In the genomic region with DNA sequence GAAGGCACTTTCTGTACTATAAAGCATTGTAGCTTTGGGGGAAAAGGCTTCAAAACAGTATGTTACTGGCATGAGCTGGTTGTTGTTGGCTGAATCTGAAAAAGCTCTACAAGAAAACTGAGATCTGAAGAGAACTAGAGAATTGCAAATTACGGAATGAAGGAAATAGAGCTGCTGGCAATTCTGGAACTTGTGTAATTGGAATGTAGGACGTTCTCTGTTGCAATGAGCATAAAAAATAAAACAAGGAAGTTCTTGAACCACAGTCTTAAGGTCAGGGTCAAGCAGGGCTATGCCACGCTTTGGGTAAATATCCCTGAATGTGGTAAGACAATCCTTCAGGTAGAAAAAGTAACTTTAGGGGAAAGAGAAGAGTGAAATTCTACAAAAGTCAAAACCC, we compare ENCODE assay signal across 21 mouse cellular contexts.
"Had no signal": no experiment of that assay in that cellular context is flagged by ENCODE, and none has a peak within 500 bp of the region (broad histone marks: within the 10 kb centered on the region; RNA-seq: fewer than 3 reads in every experiment).

No protein-coding gene starts in this region.

- H3K9me3 ChIP-seq: limb, embryonic 10.5 days; limb, embryonic 13.5 days; liver, embryonic 12.5 days; liver, embryonic 15.5 days; midbrain, embryonic 12.5 days; midbrain, embryonic 15.5 days; neural tube, embryonic 12.5 days; neural tube, embryonic 15.5 days; stomach, embryonic 15.5 days had no signal

- H3K4me2 ChIP-seq: limb, embryonic 13.5 days; liver, embryonic 12.5 days; liver, embryonic 15.5 days; lung, embryonic 14.5 days; midbrain, embryonic 12.5 days; midbrain, embryonic 15.5 days; neural tube, embryonic 12.5 days; neural tube, embryonic 15.5 days; stomach, embryonic 15.5 days had no signal

- H3K27ac ChIP-seq: layer of hippocampus, adult 2 months; limb, embryonic 10.5 days; limb, embryonic 13.5 days; liver, embryonic 12.5 days; liver, embryonic 15.5 days; macrophage; midbrain, embryonic 12.5 days; midbrain, embryonic 15.5 days; neural tube, embryonic 12.5 days; neural tube, embryonic 15.5 days; stomach, embryonic 15.5 days had no signal

- H3K4me1 ChIP-seq: limb, embryonic 10.5 days; limb, embryonic 13.5 days; liver, embryonic 12.5 days; liver, embryonic 15.5 days; midbrain, embryonic 12.5 days; midbrain, embryonic 15.5 days; neural tube, embryonic 12.5 days; neural tube, embryonic 15.5 days; stomach, embryonic 15.5 days had no signal

- H3K4me3 ChIP-seq: layer of hippocampus, adult 2 months; limb, embryonic 10.5 days; limb, embryonic 13.5 days; liver, embryonic 12.5 days; liver, embryonic 15.5 days; midbrain, embryonic 12.5 days; midbrain, embryonic 15.5 days; neural tube, embryonic 12.5 days; neural tube, embryonic 15.5 days; stomach, embryonic 15.5 days had no signal

- H3K27me3 ChIP-seq: limb, embryonic 13.5 days; liver, embryonic 12.5 days; liver, embryonic 15.5 days; midbrain, embryonic 12.5 days; midbrain, embryonic 15.5 days; neural tube, embryonic 12.5 days; neural tube, embryonic 15.5 days; stomach, embryonic 15.5 days had no signal

- ATAC-seq: intestine, postnatal 0 days; liver, embryonic 12.5 days; midbrain, embryonic 15.5 days had no signal

- H3K9ac ChIP-seq: limb, embryonic 13.5 days; liver, embryonic 12.5 days; liver, embryonic 15.5 days; lung, embryonic 14.5 days; midbrain, embryonic 12.5 days; midbrain, embryonic 15.5 days; neural tube, embryonic 12.5 days; neural tube, embryonic 15.5 days; stomach, embryonic 15.5 days had no signal

- H3K36me3 ChIP-seq: limb, embryonic 10.5 days; limb, embryonic 13.5 days; liver, embryonic 12.5 days; liver, embryonic 15.5 days; midbrain, embryonic 12.5 days; midbrain, embryonic 15.5 days; neural tube, embryonic 12.5 days; neural tube, embryonic 15.5 days; stomach, embryonic 15.5 days had no signal

- DNase-seq: kidney, adult 9 months; kidney, postnatal 14 days; kidney, postnatal 4 days; layer of hippocampus, adult 9-11 months; liver; lung, embryonic 14.5 days; right cerebral cortex, postnatal 25 days; spleen, adult 18-20 months; thymus, postnatal 36 days had no signal
